Mouse (Mus musculus): Measurements from ENCODE around the gene a.
"Not testable (repeated sequence)": the region's sequence is repeated elsewhere in the genome, so short reads cannot be mapped to it uniquely, and the experiment has no call there.

The a gene

DNA sequence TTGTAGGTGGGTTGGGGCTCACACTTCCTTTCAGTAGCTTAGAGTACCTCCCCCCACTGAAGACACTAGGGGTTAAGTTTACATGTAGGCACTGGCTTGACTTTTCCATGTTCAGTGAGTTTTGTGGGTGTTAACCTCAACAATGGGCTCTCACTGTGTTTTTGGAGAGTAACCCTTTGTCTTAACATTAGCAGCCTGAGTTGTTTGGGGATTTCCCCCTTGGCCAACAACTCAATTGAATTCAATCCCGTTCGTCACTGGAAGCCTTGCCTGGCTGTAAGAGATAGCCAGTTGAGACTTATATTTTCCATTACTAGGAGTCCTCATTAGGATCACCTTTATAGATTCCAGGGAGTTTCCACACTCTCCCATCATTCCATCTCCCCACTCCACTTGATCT is 45.3 kb downstream of the a start:
- DNase-seq (ENCODE audit: low spot score in 2 of 2), result no peak

DNA sequence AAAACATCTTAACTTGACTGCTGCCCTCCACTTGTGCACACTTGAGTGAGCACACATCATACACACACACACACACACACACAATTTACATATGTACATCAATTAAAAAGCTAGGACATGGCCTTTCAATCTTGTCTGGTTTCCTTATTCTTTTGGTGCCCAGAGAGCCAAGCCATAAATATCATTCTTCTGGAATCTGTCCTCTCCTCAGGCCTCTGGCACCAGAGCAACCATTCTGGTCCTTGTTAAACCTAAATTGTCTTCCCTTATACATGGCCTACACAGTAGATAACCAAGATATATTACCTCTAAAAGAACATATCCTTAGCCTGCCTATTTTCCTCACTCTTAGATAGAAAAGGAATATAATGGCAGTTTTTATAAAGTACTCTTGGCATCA is 56.9 kb downstream of the a start:
- DNase-seq (ENCODE audit: low spot score in 2 of 2), result no peak

DNA sequence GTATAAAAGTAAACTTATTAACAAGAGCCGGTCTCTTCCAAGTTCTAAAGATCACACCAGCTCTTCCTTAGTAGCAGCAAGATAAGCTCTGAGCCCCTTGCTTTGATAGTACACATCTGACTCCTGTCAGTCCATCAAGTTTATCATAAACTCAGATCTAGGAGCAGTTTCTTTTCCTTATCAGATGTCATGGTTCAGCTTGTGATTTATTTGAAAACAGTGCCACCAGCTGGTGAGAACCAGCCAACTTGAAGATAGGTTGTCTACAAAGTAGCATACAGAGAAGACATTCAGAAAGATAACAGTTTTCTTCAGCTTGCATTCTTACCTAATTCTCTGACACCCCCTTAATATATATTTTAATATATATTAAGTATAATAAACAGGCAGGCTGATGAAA is 64.2 kb downstream of the a start:
- DNase-seq (ENCODE audit: low spot score in 2 of 2), result peak in 1 of 2 experiments; percentile 78

DNA sequence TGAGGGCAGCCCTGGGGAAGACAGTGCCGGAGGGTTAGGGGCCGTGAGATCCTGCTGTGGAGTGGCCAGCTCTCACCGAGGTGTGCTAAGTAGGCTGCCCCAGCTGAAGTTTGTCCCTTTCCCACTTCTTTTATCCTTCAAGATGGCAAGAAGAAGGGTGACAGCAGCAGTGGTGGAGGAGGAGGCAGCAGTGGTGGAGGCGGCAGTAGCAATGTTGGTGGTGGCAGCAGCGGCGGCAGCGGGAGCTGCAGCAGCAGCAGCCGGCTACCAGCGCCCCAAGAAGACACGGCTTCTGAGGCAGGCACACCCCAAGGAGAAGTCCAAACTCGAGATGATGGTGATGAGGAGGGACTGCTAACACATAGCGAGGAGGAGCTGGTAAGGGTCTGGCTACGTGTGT is 72.5 kb downstream of the a start:
- DNase-seq (ENCODE audit: low spot score in 2 of 2), result peak in 1 of 2 experiments; percentile 20

DNA sequence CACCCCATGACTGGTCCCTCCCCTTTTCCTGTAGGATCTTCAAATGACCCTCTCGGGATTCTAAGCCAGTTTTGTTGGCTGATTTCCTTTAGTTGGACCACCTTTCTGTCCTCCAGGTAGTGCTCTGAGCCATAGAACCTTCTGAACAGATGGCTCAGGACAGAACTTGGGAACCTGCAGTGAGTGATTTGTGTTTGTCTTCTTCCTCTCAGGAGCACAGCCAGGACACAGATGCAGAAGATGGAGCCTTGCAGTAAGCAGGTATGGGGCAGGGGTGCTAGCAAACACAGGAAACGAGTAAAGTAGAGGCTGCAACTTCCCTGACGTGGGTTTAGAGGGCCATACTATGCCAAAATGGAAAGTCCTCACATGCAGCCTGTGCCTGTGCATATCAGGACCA is 74.5 kb downstream of the a start:
- no peak for DNase-seq (ENCODE audit: low spot score in 2 of 2)

DNA sequence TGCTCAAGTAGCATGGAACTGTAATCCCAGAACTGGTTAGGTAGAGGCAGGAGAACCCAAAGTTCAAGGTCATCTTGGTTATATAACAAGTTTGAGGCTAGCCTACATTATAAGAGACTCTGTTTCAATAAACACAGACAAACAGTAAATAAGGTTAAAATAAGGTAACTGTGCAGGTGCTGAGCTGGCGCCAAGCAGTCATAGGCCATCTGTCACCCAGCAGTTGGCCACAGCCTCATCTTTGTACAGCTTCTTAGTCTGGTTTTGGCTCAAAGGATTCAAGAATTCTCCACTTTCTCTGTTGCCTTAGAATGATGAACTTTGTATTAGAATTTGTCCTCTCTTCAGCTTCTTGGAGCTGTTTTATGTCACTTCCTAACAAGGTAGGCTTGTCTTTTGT is 76.9 kb downstream of the a start:
- DNase-seq (ENCODE audit: low spot score in 2 of 2), result no peak

DNA sequence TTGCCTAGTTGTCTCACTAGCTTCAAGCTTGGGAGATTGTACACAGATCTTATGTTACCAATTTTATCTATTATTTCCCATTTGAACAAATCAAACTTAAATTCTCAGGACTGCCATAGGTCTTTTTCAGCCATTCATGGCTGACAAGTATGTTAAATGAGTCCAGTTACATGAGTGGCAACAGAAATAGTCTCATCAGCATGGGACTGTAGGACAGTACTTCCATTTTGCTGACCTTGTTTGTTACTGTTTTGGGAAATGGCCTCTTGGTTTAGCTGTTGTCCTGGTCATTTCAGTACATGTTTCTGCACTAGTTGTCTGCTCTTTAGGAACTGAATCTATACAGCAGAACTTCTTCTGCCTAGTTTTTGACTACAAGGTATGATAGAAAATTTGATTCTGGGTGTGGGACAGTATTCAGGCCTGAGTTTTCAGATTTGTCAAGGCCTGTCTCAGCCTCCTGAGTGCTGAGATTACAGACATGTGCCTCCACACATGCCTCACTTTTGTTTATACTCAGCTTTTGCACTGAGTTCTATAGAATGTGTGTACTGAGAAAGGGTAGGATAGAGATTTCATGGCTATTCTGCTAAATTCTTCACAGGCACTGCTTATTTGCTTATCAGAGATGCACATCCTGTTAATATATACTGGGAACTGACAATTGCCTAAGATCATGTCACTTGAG is 78.9 kb downstream of the a start:
- no peak for DNase-seq (ENCODE audit: low spot score in 2 of 2)

DNA sequence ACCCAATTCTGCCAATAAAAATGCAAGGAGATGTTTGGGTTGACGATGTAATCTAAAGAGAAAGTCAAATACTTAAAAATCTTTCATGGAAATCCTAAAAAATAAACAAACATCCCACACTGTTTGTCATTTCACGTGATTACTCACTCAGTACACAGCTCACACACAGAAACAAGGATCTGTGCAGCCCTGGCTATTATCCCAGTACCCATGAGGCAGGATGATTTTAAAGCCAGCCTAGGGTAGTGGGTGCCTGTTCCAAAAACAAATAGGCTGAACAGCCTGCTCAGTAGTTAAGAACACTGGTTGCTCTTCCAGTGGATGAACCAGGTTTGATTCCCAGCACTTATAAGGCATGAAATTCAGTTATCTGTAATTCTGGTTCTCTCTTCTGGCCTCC is 85.4 kb downstream of the a start:
- no peak for DNase-seq (ENCODE audit: low spot score in 2 of 2)

DNA sequence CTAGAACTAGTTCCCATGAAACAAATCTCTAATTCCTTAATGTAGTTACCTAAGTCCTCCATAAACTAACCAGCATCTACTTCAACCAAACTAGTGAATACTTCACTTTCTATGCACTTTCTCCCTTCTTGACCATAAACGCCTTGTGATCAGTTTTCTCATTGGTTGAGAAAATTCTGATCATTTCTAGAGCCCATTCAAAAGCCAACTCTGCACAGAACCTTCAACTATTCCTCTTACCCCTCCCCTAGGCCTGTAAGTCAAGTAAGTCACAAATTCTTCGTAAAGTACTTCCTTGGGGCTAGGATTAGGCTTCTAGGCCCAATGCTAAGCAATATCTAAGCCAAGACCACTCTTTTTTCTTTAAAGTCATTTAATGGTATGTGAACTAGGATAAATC is 100.4 kb downstream of the a start:
- DNase-seq (ENCODE audit: low spot score in 2 of 2), result no peak

DNA sequence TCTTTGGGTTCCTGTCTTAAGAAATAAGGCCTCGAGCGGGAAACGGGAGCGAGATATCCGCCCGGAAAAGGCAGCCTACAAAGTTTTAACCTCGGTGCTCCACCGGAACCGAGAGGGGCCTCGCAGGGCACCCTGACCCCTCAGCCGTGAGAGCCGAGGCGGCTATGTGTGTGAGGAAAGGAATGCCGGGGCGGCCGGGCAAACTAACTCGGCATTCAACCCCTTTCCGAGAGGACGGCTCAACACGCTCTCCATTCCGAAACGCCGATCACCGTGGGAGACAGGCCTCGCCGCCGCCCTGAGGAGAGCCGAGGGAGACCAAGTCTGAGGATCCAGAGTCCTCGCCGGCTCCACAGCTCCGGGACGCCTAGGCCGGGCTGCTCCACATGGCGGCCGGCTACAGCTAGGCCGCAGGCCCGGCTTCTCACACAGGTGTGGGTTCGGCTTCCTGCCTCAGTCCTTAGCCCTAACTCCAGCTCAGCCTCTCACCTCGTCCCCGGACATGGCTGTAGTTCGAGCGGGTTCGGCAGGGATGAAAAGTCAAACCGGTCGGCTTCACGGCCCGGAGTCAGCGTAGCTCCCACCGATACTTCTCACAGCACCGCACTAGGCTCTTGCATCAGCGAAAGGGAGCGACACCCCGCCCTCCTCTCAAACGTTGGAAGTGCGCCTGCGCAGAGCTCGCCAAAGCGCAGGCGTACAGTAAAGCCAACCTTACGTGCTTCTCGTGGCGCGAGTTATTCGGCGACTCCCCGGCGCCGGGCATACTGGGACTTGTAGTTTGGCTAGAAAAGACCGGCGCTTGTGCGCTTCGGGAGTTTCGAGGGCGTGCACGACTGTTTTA is 101.2 kb downstream of the a start, which contains the start of gene Eif2s2:
Gene Eif2s2, minus strand, starts transcription at position 735 of the 844 bp plus-strand sequence.
- DNase-seq (ENCODE audit: low spot score in 2 of 2), result peak; percentile 92 to 96

DNA sequence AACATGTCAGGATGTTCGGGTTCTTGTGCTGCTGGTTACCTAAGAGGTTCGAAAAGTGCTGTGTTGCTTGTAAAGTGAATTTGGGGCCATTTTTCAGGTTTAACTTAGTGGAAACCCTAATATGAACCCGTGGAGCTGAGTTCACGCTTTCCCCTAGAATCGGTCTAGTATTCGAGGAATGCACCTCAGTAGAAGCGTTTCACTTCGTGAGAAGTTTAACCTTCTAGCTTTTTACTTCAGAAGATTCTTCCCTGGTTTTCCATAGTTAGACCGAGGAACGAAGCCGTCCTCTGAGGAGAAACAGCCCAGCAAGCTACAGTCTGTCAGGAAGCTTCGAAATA is 101.8 kb downstream of the a start:
- DNase-seq (ENCODE audit: low spot score in 2 of 2), result no peak

DNA sequence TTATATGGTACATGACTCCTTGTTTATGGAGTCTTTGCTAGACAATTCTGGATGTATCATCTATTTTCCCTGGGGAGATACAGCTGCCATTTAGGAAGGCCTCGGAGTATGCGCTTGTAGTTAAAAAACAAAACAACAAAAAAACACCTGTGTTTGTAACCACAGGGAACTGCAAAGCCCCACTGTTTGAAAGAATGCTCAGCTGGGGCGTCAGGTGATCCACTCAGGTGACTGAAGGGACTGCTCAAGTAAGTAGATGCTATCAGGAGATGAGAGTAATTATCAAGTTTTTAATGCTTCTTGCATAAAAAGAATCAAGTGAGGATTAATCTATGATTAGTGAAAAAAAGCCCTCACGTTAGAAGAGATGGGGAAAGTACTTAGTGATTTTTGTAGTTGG is 102.3 kb downstream of the a start:
- DNase-seq (ENCODE audit: low spot score in 2 of 2), result no peak

DNA sequence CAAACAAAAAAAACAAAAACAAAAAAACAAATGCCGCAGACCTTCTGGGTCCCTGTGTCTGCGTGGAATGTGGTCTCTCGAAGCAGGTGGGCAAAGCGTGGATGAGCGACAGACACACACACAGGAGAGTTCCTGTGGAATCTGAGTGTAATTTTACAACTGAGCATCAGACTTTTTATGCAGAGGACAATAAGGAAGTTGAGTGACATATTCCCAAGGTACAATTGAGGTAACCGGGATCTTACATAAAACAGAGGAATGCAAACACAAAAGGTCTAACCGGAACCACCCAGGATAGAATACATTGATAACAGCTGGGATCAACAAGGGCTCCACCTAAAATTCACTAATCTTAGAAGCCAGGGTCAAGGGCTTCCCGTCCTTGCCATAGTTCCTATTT is 107.8 kb downstream of the a start:
- DNase-seq (ENCODE audit: low spot score in 2 of 2), result not testable (repeated sequence)

DNA sequence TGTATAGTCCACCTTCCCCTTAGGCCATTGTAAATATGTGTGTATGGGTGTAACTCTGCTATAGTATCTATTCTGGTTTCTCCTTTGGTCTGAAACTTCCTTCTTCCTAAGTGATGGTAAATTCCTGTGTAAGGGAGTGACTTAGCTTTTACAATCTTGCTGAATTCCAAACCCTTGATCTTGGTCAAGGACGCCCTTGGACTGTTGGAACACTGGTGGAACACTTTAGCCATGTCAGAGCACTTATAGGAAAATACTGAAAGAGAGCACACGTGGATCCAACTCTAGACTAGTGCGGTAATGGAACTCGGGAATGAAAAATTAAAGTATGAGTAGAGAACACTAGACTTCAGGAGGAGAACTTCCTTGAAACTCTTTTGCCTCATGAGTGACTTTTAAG is 108.2 kb downstream of the a start:
- DNase-seq (ENCODE audit: low spot score in 2 of 2), result not testable (repeated sequence)

DNA sequence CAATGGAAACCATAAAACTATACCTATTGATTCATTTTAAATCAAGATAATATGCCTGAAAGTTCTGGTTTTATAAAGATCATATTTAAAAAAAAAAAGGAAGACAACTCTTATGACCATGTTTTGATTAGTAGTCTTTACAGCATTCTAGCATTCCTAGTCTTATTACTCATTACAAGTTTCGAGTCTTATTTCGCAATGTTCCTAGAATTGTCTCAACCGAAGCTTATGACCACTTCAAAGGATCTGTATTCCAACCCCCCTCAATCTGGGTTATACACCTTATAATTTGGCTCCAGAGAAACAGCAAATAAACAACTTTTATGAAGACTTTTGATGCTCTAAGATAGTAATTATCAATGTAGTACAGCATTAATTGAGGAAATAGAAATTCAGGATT is 110.9 kb downstream of the a start:
- no peak for DNase-seq (ENCODE audit: low spot score in 2 of 2)

DNA sequence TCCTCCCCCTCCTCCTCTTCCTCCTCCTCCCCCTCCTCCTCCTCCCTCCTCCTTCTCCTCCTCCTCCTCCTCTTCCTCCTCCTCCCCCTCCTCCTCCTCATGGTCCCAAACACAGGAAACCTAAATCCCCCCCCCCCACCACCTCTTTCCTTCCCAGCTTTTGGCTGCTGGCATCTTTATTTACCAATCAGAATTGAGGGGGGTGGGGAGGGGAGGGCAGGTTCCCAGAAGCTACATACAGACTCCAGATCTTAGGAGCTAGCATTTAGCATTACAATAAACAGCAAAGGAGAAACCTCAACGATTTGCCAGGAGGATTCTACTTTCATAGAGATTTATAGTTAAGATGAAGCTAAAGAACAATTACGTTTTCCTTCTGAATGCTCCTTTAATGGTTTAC is 114.6 kb downstream of the a start:
- no peak for DNase-seq (ENCODE audit: low spot score in 2 of 2)

DNA sequence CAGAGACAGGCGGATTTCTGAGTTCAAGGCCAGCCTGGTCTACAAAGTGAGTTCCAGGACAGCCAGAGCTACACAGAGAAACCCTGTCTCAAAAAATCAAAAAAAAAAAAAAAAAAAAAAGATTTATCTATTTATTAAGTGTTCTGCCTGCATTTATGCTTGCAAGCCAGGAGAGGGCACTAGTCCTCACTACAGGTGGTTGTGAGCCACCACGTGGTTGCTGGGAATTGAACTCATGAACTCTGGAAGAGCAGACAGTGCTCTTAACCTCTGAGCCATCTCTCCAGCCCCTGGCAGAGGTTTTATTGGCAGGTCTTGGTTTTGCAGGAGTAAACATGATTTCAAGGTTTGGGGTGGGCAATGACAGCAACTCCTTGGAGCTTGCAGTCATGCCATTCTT is 117.0 kb downstream of the a start:
- DNase-seq (ENCODE audit: low spot score in 2 of 2), result not testable (repeated sequence)

DNA sequence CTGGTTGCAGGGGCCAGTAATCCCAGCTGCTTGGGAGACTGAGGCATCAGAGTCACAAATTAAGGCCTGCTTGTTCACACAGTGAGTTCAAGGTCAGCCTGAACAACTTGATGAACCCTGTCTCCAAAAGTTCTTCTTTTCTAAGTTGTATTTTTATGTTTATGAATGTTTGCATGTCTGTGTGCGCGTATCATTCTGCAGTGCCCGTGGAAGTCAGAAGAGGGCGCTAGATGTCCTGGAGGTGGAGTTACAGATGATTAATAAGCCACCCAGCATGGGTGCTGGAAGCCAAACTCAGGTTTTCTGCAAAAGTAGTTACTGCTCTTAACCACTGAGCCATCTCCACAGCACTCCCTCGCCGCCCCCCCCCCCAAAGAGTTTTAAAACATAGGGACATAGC is 118.6 kb downstream of the a start:
- no peak for DNase-seq (ENCODE audit: low spot score in 2 of 2)

DNA sequence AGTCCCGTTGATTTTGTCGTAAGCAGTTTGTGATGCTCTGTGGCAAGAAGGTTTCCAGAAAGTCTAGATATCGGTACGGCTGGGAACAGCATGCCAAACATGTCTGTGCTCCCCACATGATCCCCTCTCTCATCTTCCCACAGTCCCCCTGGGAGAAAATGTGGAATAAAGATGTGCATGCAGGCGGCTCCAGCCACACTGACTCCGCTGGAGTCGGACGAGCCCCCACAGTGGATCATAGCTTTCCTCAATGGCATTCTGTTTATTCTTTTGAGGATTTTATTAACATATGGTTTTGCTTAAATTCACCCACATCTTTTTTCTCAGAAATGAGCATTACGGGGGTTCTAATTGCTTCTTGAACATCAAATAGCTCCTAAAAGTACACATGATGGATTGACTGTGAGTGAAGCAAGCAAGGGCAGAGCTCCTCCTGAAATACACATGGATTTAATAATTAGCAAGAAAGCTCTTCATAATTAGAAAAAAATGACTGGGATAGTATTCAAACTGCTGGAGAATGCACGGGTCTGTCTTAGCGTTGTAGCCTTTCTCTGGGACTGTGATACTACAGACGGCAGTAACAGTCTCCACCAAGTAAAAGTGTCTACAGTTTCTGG is 124.8 kb downstream of the a start:
- DNase-seq (ENCODE audit: low spot score in 2 of 2), result no peak

DNA sequence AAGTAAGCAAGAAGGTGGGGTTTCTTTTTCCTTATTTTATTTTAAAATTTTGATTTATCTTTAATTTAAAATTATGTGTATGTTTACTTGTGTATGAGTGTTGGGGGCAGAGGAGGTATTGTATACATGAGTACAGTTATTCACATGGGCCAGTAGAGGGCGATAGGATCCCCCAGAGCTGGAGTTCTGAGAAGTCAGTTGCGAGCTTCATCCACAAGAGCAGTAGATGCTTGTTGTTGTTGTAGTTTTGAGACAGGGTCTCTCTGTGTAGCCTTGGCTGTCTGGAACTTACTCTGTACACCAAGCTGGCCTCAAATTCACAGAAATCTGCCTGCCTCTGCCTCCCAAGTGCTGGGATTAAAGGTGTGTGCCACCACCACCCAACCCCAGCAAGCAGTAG is 125.3 kb downstream of the a start:
- no peak for DNase-seq (ENCODE audit: low spot score in 2 of 2)

DNA sequence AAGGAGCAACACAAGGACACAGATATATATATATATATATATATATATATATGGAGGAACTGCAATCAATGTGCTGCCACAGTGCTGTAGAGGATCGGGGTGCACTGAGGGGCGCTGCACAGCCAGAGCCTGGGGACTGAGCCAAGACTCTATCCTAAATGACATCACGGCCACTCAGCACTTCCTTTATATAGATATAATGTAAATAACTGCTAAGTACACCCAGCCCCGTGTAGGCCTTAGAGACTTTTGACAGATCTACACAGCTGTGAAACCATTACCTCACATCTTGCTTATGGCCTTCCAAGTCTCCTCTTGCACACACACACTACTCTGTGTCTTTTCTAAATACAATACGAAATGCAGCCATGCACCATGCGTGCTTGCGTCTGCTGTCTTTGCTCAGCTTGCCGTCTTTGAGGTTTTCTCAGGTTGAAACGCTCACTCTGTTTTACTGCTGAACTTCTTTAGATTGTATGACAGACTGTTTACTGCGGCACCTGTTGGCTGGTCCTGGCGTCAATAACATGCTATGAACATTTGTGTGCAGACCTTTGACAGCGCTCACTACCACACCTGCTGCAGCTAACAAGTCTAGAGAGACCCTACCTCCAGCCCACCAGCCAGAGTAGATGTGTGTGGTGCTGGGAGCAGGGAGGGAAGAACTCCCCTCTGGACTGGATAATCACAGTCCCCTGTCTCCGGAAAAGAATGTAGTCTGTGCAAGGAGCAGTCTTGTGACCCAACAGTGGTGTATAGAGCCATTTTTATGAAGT is 126.9 kb downstream of the a start:
- no peak for DNase-seq (ENCODE audit: low spot score in 2 of 2)

DNA sequence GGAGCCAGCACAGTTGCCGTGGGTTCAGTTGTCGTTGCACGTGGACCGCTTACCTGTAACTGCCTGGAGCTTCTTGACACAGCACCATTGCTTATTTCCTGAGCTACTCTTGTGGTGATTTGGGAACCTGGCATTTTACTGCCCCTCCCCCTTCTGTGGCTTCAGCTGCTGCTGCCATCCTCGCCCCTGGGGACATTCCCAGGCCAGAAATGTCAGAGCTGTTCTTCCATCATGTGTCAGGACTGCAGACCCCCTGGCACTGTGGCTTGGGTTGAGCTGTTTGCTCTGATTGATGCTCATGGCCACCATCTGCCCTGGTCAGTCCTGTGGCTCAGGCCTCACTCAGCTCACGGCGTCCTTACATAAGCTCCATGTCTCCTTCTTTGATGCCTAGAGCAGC is 129.7 kb downstream of the a start:
- no peak for DNase-seq (ENCODE audit: low spot score in 2 of 2)
